Mouse (Mus musculus) liver, embryonic 13.5 days (tissue): ENCODE measurements at regions not wholly inside any gene's neighbourhood (a gene's known extent, or its start where the extent isn't known, plus 50 kb on each side); places are given as distances from the start of the nearest gene placed in this dataset.

Experiments
- ATAC-seq: fragments of 200-750 bp; cut with Nextera tagmentation; 2 replicates; pipeline ENCODE4 v1.8.0; 2017; ENCODE audit warnings: low read depth, mild to moderate bottlenecking, moderate number of reproducible peaks, moderate library complexity
- DNase-seq: peaks from one replicate; pipeline ENCODE4 v3.0.0; 2022
- H3K27ac ChIP-seq: fragments of 300-500 bp; sonication (generic); 2 replicates; pipeline ENCODE4 v1.5.1; 2015; ENCODE audit warnings: moderate library complexity, mild to moderate bottlenecking, inconsistent platforms
- H3K27me3 ChIP-seq: fragments of 300-500 bp; sonication (generic); 2 replicates; pipeline ENCODE4 v1.6.1; 2015; ENCODE audit warnings: mild to moderate bottlenecking, inconsistent platforms
- H3K36me3 ChIP-seq: fragments of 300-500 bp; sonication (generic); 2 replicates; pipeline ENCODE4 v1.6.1; 2015; ENCODE audit warnings: mild to moderate bottlenecking, inconsistent platforms
- H3K4me1 ChIP-seq: fragments of 300-500 bp; sonication (generic); replicated peaks from 2 replicates; pipeline ENCODE4 v1.6.1; 2015; ENCODE audit warnings: inconsistent platforms
- H3K4me2 ChIP-seq: fragments of 300-500 bp; sonication (generic); 2 replicates; pipeline ENCODE4 v1.6.1; 2015; ENCODE audit warnings: inconsistent platforms, mild to moderate bottlenecking, moderate library complexity
- H3K4me3 ChIP-seq: fragments of 300-500 bp; sonication (generic); replicated peaks from 2 replicates; pipeline ENCODE4 v1.5.1; 2015; ENCODE audit warnings: mild to moderate bottlenecking, inconsistent platforms
- H3K9ac ChIP-seq: fragments of 300-500 bp; sonication (generic); 2 replicates; pipeline ENCODE4 v1.6.1; 2015; ENCODE audit warnings: mild to moderate bottlenecking, inconsistent platforms
- H3K9me3 ChIP-seq: fragments of 300-500 bp; sonication (generic); replicated peaks from 2 replicates; pipeline ENCODE4 v1.6.1; 2016; ENCODE audit warnings: inconsistent platforms
- WGBS: fragments of 180-500 bp; shearing (Covaris S2); methylation state at CpG from one replicate; pipeline ENCODE4 v1.1.7; 2015; ENCODE audit not compliant: insufficient replicate concordance; 5-methylcytosine and 5-hydroxymethylcytosine counted together

DNA sequence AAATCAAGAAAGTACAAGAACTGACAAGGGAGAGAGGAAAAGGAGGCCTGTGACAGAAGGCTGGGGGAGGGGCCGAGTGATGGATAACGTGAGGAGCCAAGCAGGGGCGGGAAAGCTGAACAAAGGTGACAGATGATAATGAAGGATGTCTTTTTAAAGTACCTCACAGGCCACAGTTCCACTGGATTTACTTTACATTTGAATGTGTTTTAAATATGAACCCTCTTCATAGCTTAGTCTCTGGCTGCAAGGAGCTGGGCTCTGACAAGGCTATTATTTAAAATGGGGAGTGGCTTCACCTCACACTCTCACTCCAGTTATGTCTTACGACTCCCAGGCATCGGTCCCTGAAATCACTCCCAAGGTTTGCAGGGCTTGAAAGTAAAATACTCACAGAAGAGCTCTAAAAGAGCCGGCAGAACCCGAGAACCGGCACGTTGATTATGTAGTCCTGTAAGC lies 190.6 kb upstream of the Dnajc24 start:
- Histone ChIP-seq H3K9ac (no peak overlapping the region), H3K4me2 (peak overlapping the region; percentile 10; the same call in 1 of the 2 replicates), H3K9me3 (no peaks in the 10 kb centered on the region), H3K4me3 (no peak overlapping the region), H3K36me3 (no peaks in the 10 kb centered on the region), H3K4me1 (no peaks in the 10 kb centered on the region), H3K27ac (no peak overlapping the region), H3K27me3 (no peaks in the 10 kb centered on the region)
- no peak for ATAC-seq
- WGBS, result 5% methylated on average over 9 of the region's 9 CpGs
- DNase-seq, result no peak

DNA sequence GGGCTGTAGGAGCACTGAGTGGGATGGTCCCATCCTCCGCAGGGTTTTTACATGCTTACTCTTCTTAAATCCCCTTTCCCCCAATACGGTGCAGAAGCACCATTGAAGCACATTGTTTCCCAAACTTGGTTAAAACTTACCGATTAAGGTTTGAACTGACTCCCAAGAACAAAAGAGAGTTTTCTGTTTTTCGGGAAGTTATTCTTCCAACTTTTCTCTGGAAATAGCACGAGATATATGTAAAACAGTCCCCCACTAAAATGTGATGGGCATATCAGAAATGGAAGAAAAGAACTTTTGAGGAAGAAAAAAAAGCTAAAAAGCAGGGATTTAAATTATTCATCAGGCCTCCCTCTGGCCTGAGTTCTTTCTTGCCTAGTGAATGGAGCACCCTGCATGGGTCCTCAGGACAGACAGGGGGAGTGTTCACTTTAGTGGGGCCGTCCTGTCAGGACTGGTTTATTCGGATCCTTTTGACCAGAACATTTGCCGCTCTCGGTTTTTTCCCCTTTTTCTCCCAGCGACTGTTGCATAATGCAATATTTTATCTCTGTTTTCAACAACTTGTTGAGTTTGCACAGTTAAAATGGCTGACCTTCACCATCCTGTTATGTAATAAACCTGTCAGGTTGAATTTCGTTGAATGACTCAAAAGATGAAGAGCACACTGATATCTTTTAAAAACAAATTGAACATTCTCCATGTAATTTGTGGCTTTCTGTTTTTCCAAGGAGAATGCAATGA lies 187.4 kb upstream of the Dnajc24 start:
- Histone ChIP-seq H3K9ac (no peak overlapping the region), H3K27me3 (no peaks in the 10 kb centered on the region), H3K4me2 (no peak overlapping the region), H3K4me3 (no peak overlapping the region), H3K4me1 (no peaks in the 10 kb centered on the region), H3K27ac (no peak overlapping the region), H3K9me3 (no peaks in the 10 kb centered on the region), H3K36me3 (no peaks in the 10 kb centered on the region)
- WGBS, result 39% methylated on average over 11 of the region's 11 CpGs
- ATAC-seq (no peak), DNase-seq (no peak)

DNA sequence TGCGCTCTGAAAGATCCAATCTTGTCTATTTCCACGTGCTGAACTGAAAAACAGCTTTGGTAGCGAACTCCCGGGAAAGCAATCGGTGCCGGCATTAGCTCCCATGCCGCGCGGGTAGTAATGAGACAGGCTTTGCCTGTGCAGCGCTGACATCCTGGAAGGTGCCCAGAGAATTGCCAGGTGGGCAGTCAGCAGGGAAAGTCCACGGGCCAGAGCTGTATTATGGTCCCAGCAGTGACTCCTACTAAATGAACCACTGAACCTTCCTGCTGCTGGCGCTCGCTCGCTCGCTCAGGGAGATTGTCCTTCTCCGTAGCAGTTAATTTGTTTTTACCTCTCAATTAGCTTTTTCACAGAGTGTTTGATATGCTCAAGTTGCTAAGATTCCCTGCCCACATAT lies 180.3 kb upstream of the Dnajc24 start:
- DNase-seq (no peak), ATAC-seq (no peak)
- WGBS, result 69% methylated on average over 16 of the region's 16 CpGs
- no peak overlapping the region for H3K4me2 ChIP-seq
- no peak overlapping the region for H3K4me3 ChIP-seq
- no peaks in the 10 kb centered on the region for H3K36me3 ChIP-seq
- H3K9ac ChIP-seq, result no peak overlapping the region
- no peaks in the 10 kb centered on the region for H3K4me1 ChIP-seq
- H3K9me3 ChIP-seq, result no peaks in the 10 kb centered on the region
- H3K27ac ChIP-seq, result no peak overlapping the region
- no peaks in the 10 kb centered on the region for H3K27me3 ChIP-seq

DNA sequence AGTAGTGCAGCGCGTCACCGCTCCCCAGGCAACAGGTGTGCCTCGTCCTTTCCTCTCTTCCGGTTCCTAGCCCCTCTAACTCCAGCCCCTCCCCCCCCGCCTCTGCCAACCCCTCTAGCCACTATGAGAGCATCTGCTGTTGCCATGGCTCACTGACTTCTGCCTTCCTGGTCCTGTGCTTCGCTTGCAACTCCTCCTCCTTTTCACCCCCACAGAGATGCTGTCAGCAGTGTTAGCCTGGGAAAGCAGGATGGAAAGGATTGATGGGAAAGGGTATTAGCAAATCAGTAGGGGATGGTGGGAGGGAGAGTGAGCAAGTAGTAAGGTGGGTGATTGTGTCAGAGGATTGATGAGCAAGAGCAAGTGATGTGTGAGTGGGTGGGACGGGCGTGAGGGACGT lies 178.7 kb upstream of the Dnajc24 start:
- no peak overlapping the region for H3K4me2 ChIP-seq
- DNase-seq (no peak), ATAC-seq (no peak)
- 10% methylated on average over 9 of the region's 10 CpGs for WGBS
- H3K9ac ChIP-seq, result no peak overlapping the region
- H3K27me3 ChIP-seq, result no peaks in the 10 kb centered on the region
- no peaks in the 10 kb centered on the region for H3K4me1 ChIP-seq
- no peak overlapping the region for H3K27ac ChIP-seq
- H3K4me3 ChIP-seq, result no peak overlapping the region
- no peaks in the 10 kb centered on the region for H3K36me3 ChIP-seq
- no peaks in the 10 kb centered on the region for H3K9me3 ChIP-seq

DNA sequence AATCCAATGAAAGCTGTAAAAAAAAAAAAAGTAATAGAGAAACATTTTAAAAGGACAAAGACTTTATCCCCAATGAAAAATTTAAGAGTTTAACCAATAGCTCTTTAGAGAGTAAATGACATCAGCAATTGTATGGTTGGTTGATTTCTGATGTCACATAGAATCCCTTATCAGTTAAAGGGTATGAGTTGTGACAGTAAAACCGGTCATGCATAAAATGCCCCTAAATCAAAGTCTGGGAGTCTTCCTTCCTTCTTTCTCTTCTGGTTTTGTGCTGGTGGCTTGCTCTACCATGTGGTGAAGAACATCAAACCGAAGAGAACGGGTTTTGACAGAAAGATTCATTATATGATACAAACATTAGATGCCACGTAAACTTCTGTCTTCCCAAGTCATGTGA lies 159.3 kb upstream of the Dnajc24 start:
- 62% methylated on average over 4 of the region's 4 CpGs for WGBS
- H3K4me1 ChIP-seq, result no peaks in the 10 kb centered on the region
- no peaks in the 10 kb centered on the region for H3K27me3 ChIP-seq
- no peak overlapping the region for H3K4me2 ChIP-seq
- ATAC-seq (no peak), DNase-seq (no peak)
- no peak overlapping the region for H3K9ac ChIP-seq
- H3K9me3 ChIP-seq, result no peaks in the 10 kb centered on the region
- no peak overlapping the region for H3K27ac ChIP-seq
- H3K4me3 ChIP-seq, result no peak overlapping the region
- H3K36me3 ChIP-seq, result no peaks in the 10 kb centered on the region

DNA sequence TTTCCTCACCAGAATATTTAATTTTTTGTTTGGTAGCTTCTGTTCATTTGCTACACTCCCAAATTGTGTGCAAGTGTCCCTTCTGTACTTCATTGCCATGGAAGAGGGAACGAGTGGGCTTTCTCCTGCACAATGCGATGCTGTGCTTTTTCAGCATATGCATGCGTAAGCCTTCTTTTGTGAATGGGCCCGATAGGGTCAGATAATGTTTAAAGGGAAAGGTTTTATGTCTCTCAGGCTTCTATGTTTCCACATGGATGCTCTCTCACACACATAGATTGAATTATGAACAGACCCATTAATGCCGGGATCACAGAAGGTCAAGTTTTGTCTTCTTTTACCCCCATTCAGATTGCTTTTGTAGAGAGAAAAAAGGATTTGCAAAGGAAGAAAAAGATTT lies 158.5 kb upstream of the Dnajc24 start:
- H3K36me3 ChIP-seq, result no peaks in the 10 kb centered on the region
- no peaks in the 10 kb centered on the region for H3K27me3 ChIP-seq
- H3K4me1 ChIP-seq, result no peaks in the 10 kb centered on the region
- H3K9me3 ChIP-seq, result no peaks in the 10 kb centered on the region
- no peak overlapping the region for H3K4me3 ChIP-seq
- H3K27ac ChIP-seq, result no peak overlapping the region
- WGBS, result 74% methylated on average over 5 of the region's 5 CpGs
- ATAC-seq, result no peak
- H3K9ac ChIP-seq, result no peak overlapping the region
- no peak overlapping the region for H3K4me2 ChIP-seq
- no peak for DNase-seq

DNA sequence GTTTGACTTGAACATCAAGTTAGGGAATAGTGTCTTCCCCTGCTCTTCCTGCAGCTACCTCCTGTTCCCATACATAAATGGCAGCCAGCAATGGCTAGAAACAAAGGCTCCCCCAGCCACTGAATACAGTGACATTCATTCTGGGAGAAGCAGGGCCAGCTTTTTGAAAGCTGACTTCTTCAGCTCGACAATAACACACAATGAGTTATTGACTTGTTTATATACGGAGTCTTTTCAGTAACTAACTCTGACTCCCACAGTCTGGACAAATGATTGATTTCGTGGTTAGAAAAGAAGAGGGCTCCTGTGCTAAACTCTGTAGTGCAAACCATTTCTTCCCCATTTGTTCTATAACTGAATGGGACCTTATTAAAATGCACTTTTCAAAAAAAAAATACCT lies 146.4 kb upstream of the Dnajc24 start:
- no peaks in the 10 kb centered on the region for H3K9me3 ChIP-seq
- no peak overlapping the region for H3K4me2 ChIP-seq
- no peak overlapping the region for H3K27ac ChIP-seq
- DNase-seq (no peak), ATAC-seq (no peak)
- WGBS, result 34% methylated on average over 3 of the region's 3 CpGs
- no peak overlapping the region for H3K4me3 ChIP-seq
- H3K4me1 ChIP-seq, result no peaks in the 10 kb centered on the region
- no peaks in the 10 kb centered on the region for H3K36me3 ChIP-seq
- H3K9ac ChIP-seq, result no peak overlapping the region
- no peaks in the 10 kb centered on the region for H3K27me3 ChIP-seq

DNA sequence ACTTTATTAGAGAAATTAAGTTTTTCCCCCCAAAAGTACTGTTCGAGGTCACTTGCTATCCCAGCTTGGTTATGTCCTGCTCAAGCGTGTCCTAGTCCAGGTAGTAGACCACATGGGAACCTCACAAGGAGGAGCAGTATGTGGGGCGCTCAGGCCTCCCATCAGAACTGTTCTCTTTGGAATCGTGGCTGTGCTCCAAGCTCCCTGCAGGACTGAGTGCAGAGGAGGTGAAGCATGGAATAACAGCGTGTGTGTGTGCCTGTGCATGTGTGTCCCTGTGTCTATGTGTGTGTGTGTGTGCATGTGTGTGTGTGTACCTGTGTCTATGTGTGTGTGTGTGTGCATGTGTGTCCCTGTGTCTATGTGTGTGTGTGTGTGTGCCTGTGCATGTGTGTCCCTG lies 137.6 kb upstream of the Dnajc24 start:
- DNase-seq (no peak), ATAC-seq (no peak)
- Histone ChIP-seq H3K4me3 (no peak overlapping the region), H3K27me3 (no peaks in the 10 kb centered on the region), H3K4me1 (no peaks in the 10 kb centered on the region), H3K9me3 (no peaks in the 10 kb centered on the region), H3K27ac (no peak overlapping the region), H3K36me3 (no peaks in the 10 kb centered on the region), H3K4me2 (no peak overlapping the region), H3K9ac (no peak overlapping the region)
- WGBS, result 75% methylated on average over 5 of the region's 5 CpGs

DNA sequence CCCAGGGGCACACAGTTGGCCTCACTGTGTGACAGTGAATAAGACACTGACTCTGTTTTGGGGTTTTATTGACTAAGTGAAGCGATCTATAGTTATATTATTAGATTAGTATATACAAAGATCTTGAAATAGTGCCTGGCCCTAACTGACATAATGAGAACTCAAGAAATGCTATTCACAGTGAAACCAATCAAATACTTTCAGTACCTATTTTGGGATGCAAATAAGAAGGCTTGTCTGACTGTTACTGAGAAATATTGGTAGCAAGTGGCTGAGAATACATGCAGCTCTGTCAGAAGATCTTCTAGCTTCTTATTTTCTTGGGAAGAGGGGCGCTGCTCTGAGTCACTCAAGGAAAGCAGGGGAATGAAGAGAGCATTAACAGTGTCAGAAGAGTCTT lies 97.7 kb upstream of the Dnajc24 start:
- Histone ChIP-seq H3K9ac (no peak overlapping the region), H3K4me2 (no peak overlapping the region), H3K36me3 (no peaks in the 10 kb centered on the region), H3K27me3 (no peaks in the 10 kb centered on the region), H3K9me3 (no peaks in the 10 kb centered on the region), H3K4me1 (no peaks in the 10 kb centered on the region), H3K27ac (no peak overlapping the region), H3K4me3 (no peak overlapping the region)
- WGBS, result 54% methylated on average over 2 of the region's 2 CpGs
- DNase-seq (no peak), ATAC-seq (no peak)

DNA sequence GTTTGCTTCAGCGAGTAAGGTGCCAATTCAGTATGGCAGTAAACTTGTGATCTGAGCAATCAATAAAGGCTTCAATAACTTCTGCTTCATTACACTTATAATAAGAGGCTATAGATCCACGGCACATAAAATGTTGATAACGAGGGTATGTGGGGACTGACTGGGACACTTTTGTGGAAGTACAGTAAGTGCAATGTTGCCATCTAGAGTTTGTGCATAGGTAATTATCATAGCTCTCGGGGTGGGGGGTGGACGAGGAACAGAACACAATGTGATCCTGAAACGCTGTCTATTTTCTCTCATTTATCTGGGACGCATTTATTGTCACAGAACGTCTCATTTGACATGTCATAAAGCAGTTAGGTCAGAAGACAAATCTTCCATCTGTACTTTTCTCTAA lies 82.8 kb upstream of the Dnajc24 start:
- no peaks in the 10 kb centered on the region for H3K36me3 ChIP-seq
- no peaks in the 10 kb centered on the region for H3K4me1 ChIP-seq
- no peak overlapping the region for H3K4me3 ChIP-seq
- H3K9ac ChIP-seq, result no peak overlapping the region
- DNase-seq (no peak), ATAC-seq (no peak)
- no peaks in the 10 kb centered on the region for H3K9me3 ChIP-seq
- 54% methylated on average over 8 of the region's 8 CpGs for WGBS
- no peak overlapping the region for H3K4me2 ChIP-seq
- H3K27me3 ChIP-seq, result no peaks in the 10 kb centered on the region
- H3K27ac ChIP-seq, result no peak overlapping the region

DNA sequence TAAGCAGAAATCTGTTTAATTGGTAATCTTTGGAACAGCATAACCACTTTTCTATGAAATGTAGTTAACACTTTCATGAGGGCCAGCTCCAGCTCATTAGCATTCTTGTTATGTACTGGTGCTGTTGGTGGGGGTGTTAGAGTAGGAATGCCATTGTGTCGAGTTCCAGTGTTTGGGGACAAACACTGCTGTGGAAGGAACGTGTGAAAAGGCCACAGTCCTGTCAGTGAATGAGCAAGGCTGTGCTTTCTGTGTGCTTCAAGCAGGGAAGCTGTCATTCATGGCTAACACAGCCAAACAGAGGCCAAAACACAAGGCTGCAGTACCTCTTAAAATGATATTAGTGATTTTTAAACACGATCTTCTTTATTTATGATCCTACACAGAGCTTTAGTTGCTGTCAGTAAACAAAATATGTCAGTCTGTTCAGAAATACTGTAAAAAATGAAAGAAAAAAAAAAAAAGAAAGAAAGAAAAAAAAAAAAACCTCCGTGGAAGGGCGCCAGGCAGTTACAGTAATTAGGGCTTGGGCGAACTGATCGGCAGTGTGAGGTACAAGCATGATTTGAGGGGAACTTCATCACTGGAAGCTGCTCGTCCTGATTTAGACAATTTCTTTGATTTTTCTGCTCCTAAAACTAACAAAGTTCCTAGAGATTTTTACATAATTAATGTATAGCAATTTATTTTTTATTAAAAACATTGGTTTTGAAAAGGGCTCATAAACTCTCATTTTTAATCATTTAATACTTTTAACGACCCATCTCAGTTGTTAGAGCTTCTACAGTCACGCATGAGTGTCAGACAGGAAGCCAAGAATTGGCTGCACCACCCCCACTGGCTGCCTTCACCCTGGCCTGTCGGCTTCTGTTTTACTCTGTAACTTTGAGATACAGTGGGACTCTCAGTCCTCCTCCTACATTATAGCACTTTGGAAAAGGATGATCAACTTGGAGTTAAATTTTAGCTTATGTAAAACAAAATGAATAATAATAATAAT lies 80.8 kb upstream of the Dnajc24 start:
- H3K4me1 ChIP-seq, result no peaks in the 10 kb centered on the region
- no peak overlapping the region for H3K4me3 ChIP-seq
- WGBS, result 44% methylated on average over 11 of the region's 11 CpGs
- no peak overlapping the region for H3K4me2 ChIP-seq
- no peak overlapping the region for H3K27ac ChIP-seq
- H3K9ac ChIP-seq, result no peak overlapping the region
- no peaks in the 10 kb centered on the region for H3K36me3 ChIP-seq
- ATAC-seq (no peak), DNase-seq (no peak)
- H3K27me3 ChIP-seq, result no peaks in the 10 kb centered on the region
- H3K9me3 ChIP-seq, result no peaks in the 10 kb centered on the region
